9 mouse cellular contexts compared by ENCODE assay signal in the genomic region with DNA sequence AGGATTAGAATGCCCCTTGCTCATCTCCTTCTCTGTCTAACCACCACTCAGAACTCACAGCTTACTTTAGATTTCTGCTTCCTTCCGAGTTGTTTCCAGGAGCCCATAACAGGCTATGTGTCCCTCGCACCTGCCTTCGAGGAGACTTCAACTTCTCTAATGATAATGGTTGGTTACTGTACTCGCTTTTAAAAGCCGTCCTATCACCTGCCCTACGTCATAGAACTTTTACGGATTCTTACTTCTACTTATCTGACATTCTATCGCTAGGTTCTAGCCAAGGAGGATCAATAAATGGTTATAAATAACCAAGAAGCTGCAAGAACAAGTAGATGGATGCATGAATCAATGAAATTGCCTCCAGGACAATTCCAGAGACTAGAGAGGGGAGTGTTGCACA. TPM values are rescaled to one million over a fixed set of nuclear protein-coding genes. Genes with fewer than 3 reads are reported as not detected.
DNase-seq lines count a peak whose midpoint lies in the region; ATAC-seq and TF ChIP-seq lines count a peak whose summit lies in the region.
"Had no signal": no experiment of that assay in that cellular context is flagged by ENCODE, and none has a peak within 500 bp of the region (broad histone marks: within the 10 kb centered on the region; RNA-seq: fewer than 3 reads in every experiment).

A gene (plus strand): TSS at position 301 of the 400 bp plus-strand sequence.

- no peaks in the 10 kb centered on the region for H3K36me3 ChIP-seq in heart, embryonic 10.5 days
- H3K36me3 ChIP-seq in stomach, embryonic 14.5 days (ENCODE audit: control insufficient read depth, insufficient read depth, low read length), result no peaks in the 10 kb centered on the region
- no peaks in the 10 kb centered on the region for H3K36me3 ChIP-seq in stomach, postnatal 0 days (ENCODE audit: control insufficient read depth, insufficient read depth, low read length)
- no peaks in the 10 kb centered on the region for H3K36me3 ChIP-seq in liver, embryonic 13.5 days

- H3K9ac ChIP-seq in stomach, embryonic 14.5 days (replicated peaks; ENCODE audit: low read depth, low read length), result no peak within 1 kb of the TSS
- H3K9ac ChIP-seq in stomach, postnatal 0 days (ENCODE audit: low read length), result no peak within 1 kb of the TSS
- no peak within 1 kb of the TSS for H3K9ac ChIP-seq in liver, embryonic 13.5 days

- no peak for TF ChIP-seq CTCF in stomach, postnatal 0 days (IDR thresholded peaks at IDR 0.05; ENCODE audit: low read depth)

- peak within 1 kb of the TSS; percentile 50 for H3K4me3 ChIP-seq in heart, embryonic 10.5 days
- no peak within 1 kb of the TSS for H3K4me3 ChIP-seq in stomach, embryonic 14.5 days (ENCODE audit: low read depth, low read length)
- no peak within 1 kb of the TSS for H3K4me3 ChIP-seq in stomach, postnatal 0 days (ENCODE audit: low read depth, low read length)
- H3K4me3 ChIP-seq in liver, embryonic 13.5 days (replicated peaks), result peak within 1 kb of the TSS; percentile 27

- 83% methylated on average over 8 of the region's 8 CpGs for WGBS in heart, embryonic 10.5 days
- 88% methylated on average over 8 of the region's 8 CpGs for WGBS in stomach, embryonic 14.5 days
- 83% methylated on average over 8 of the region's 8 CpGs for WGBS in stomach, postnatal 0 days
- 75% methylated on average over 8 of the region's 8 CpGs for WGBS in liver, embryonic 13.5 days (ENCODE audit: insufficient replicate concordance)

- no peaks in the 10 kb centered on the region for H3K9me3 ChIP-seq in heart, embryonic 10.5 days
- no peaks in the 10 kb centered on the region for H3K9me3 ChIP-seq in stomach, embryonic 14.5 days (ENCODE audit: control insufficient read depth, low read depth, low read length)
- H3K9me3 ChIP-seq in stomach, postnatal 0 days (ENCODE audit: control insufficient read depth, low read length), result no peaks in the 10 kb centered on the region
- H3K9me3 ChIP-seq in liver, embryonic 13.5 days (replicated peaks), result no peaks in the 10 kb centered on the region

- peak within 1 kb of the TSS; percentile 22 for H3K4me2 ChIP-seq in stomach, embryonic 14.5 days (replicated peaks; ENCODE audit: low read depth, low read length)
- no peak within 1 kb of the TSS for H3K4me2 ChIP-seq in stomach, postnatal 0 days (replicated peaks; ENCODE audit: low read depth)
- 0 out of 2 replicates have a peak within 1 kb of the TSS, but pooled peaks have one; percentile 8 for H3K4me2 ChIP-seq in liver, embryonic 13.5 days

- H3K27ac ChIP-seq in heart, embryonic 10.5 days, result peak within 1 kb of the TSS; percentile 60; the same call in 1 of the 2 replicates
- H3K27ac ChIP-seq in stomach, embryonic 14.5 days (ENCODE audit: low read length), result no peak within 1 kb of the TSS
- H3K27ac ChIP-seq in stomach, postnatal 0 days (replicated peaks), result no peak within 1 kb of the TSS
- no peak within 1 kb of the TSS for H3K27ac ChIP-seq in liver, embryonic 13.5 days

- peaks cover 5% of the 10 kb centered on the region; the same call in 1 of the 2 replicates for H3K4me1 ChIP-seq in heart, embryonic 10.5 days
- H3K4me1 ChIP-seq in stomach, embryonic 14.5 days (ENCODE audit: control insufficient read depth, insufficient read depth, low read length), result no peaks in the 10 kb centered on the region
- H3K4me1 ChIP-seq in stomach, postnatal 0 days (replicated peaks; ENCODE audit: control insufficient read depth, insufficient read depth), result no peaks in the 10 kb centered on the region; the same call in 1 of the 2 replicates
- no peaks in the 10 kb centered on the region for H3K4me1 ChIP-seq in liver, embryonic 13.5 days (replicated peaks)

- DNase-seq in heart, embryonic 10.5 days (ENCODE audit: low spot score), result no peak
- no peak for DNase-seq in heart, postnatal 4 days
- DNase-seq in stomach, postnatal 0 days (ENCODE audit: low spot score), result no peak
- DNase-seq in liver, embryonic 13.5 days, result no peak
- DNase-seq in adrenal gland, postnatal 4 days (ENCODE audit: low spot score in 2 of 2), result no peak
- DNase-seq in right cerebral cortex, postnatal 14 days, result no peak
- DNase-seq: cerebellum, adult 11-12 months had no signal

- TF ChIP-seq EP300 in stomach, postnatal 0 days (optimal IDR thresholded peaks at IDR 0.05), result no peak

- H3K27me3 ChIP-seq in heart, embryonic 10.5 days (ENCODE audit: insufficient read depth, poor library complexity, severe bottlenecking), result no peaks in the 10 kb centered on the region
- H3K27me3 ChIP-seq in stomach, embryonic 14.5 days (ENCODE audit: control insufficient read depth, insufficient read depth, low read length), result no peaks in the 10 kb centered on the region
- H3K27me3 ChIP-seq in stomach, postnatal 0 days (ENCODE audit: control insufficient read depth, insufficient read depth, low read length), result no peaks in the 10 kb centered on the region
- H3K27me3 ChIP-seq in liver, embryonic 13.5 days, result no peaks in the 10 kb centered on the region

- no peak for ATAC-seq in stomach, embryonic 14.5 days (ENCODE audit: insufficient number of reproducible peaks, insufficient read depth, low FRiP score, low read depth)
- ATAC-seq in stomach, postnatal 0 days (ENCODE audit: low FRiP score, low TSS enrichment), result no peak
- no peak for ATAC-seq in liver, embryonic 13.5 days (ENCODE audit: low read depth)
- no peak for ATAC-seq in frontal cortex, adult (ENCODE audit: low TSS enrichment)

RNA-seq across cellular contexts. Expression of the gene that starts here (rescaled TPM):
- polyA plus RNA-seq in heart, embryonic 10.5 days (2016; fragmentation: Nextera tagmentation; extraction: Ambion mirVana), result 1.7 TPM in 2 replicates
- 1 to 10 TPM; 5.3 to 6.7 TPM for total RNA-seq in heart, postnatal 4 days (2021)
- polyA plus RNA-seq in stomach, embryonic 14.5 days (2014; fragmentation: Nextera tagmentation; extraction: Ambion mirVana), result 0.33 and 0.36 TPM in 2 replicates
- 0.25 and 0.34 TPM in 2 replicates for polyA plus RNA-seq in stomach, postnatal 0 days (2015; fragmentation: Nextera tagmentation; extraction: Ambion mirVana)
- 12.5 and 14.2 TPM in 2 replicates for polyA plus RNA-seq in liver, embryonic 13.5 days (2015; fragmentation: Nextera tagmentation; extraction: Ambion mirVana)
- 10 to 100 TPM in 1 of 2 experiments, 1 to 10 TPM in 1; 3.1 to 14.9 TPM for total RNA-seq in adrenal gland, postnatal 4 days (2021)

Comparison
In these comparisons a context has a peak if more than half of its experiments do, and no peak if none do; other contexts are left out.
1. H3K4me3 ChIP-seq: peak in heart, embryonic 10.5 days (single experiment) and liver, embryonic 13.5 days (single experiment); none in stomach, embryonic 14.5 days (single experiment) and stomach, postnatal 0 days (single experiment).